Mouse (Mus musculus): ENCODE measurements around the gene Rbbp5. TPM values are rescaled to one million over a fixed set of nuclear protein-coding genes. Genes with fewer than 3 reads are reported as not detected.

The Rbbp5 gene
- 27.0 TPM for polyA plus RNA-seq (2014; fragmentation: Illumina TruSeq; extraction: RNeasy Lipid Tissue Mini Kit (QIAGEN cat#74804); ENCODE audit: low read depth, low replicate concordance)

DNA sequence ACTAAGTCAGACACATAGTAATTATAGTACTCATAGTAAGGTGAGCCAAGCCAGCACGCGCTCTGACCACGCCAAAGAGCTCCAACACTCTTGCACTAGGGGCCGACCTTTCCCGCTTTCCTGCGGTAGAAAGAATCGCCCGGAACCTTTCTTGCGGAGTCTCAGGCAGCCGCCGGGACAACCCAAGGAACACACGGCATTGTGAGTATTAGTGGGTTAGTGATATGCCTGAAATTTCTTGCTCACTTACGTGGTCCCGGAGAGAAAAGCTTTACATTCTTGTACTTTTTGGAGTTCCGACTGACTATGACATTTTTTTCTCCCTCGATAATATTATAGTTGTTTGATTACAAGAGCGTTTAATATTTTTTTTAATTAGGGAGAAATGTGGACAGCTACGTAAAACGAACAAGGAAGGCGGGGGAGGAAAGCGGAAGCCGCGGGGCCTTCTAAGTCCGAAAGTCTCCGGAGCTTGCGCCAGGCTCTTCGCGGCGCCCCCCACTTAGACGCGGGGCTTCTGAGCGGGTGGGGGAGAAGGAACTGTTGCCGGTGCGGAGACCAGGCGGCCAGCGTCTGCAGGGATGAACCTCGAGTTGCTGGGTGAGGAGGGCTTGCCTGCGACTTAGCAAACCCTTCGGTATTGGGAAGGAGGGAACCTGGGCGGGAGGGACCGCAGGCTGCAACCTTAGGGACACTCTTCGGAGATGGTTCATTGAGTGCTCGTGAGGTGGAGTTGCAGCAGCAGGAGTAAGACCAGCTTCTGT is at the start of gene Rbbp5:
Rbbp5 (plus strand) TSS at position 438 of the 764 bp plus-strand sequence.

GRCm38 (mm10) chr1:132506058-132506457 is 28.9 kb downstream of the Rbbp5 start, which contains the start of gene Tmem81:
TSS of gene Tmem81 (plus strand) at chr1:132506230.

GRCm38 (mm10) chr1:132542762-132543306 is 65.7 kb downstream of the Rbbp5 start, which contains the start of gene Cntn2:
TSS of gene Cntn2 (minus strand) at chr1:132543256.

Other genes starting within 250 kb of the Rbbp5 start
- gene Gm10188, start 247.6 kb upstream of the Rbbp5 start, polyA plus RNA-seq (2014; fragmentation: Illumina TruSeq; extraction: RNeasy Lipid Tissue Mini Kit (QIAGEN cat#74804); ENCODE audit: low read depth, low replicate concordance), result not detected
- gene Klhdc8a, start 178.7 kb upstream of the Rbbp5 start, polyA plus RNA-seq (2014; fragmentation: Illumina TruSeq; extraction: RNeasy Lipid Tissue Mini Kit (QIAGEN cat#74804); ENCODE audit: low read depth, low replicate concordance), result 11.4 TPM
- 2.3 TPM for gene Nuak2, start 161.2 kb upstream of the Rbbp5 start, polyA plus RNA-seq (2014; fragmentation: Illumina TruSeq; extraction: RNeasy Lipid Tissue Mini Kit (QIAGEN cat#74804); ENCODE audit: low read depth, low replicate concordance)
- 20.2 TPM for gene Tmcc2, start 86.1 kb upstream of the Rbbp5 start, polyA plus RNA-seq (2014; fragmentation: Illumina TruSeq; extraction: RNeasy Lipid Tissue Mini Kit (QIAGEN cat#74804); ENCODE audit: low read depth, low replicate concordance)
- gene Dstyk, start 59.8 kb upstream of the Rbbp5 start, polyA plus RNA-seq (2014; fragmentation: Illumina TruSeq; extraction: RNeasy Lipid Tissue Mini Kit (QIAGEN cat#74804); ENCODE audit: low read depth, low replicate concordance), result 12.8 TPM
- gene Tmem81, start 28.9 kb downstream of the Rbbp5 start, polyA plus RNA-seq (2014; fragmentation: Illumina TruSeq; extraction: RNeasy Lipid Tissue Mini Kit (QIAGEN cat#74804); ENCODE audit: low read depth, low replicate concordance), result 2.6 TPM
- gene Cntn2, start 65.9 kb downstream of the Rbbp5 start, polyA plus RNA-seq (2014; fragmentation: Illumina TruSeq; extraction: RNeasy Lipid Tissue Mini Kit (QIAGEN cat#74804); ENCODE audit: low read depth, low replicate concordance), result 6.3 TPM

Measured in heart, adult 10 weeks (tissue).